Mouse (Mus musculus): ENCODE measurements around the gene Wdr83. TPM values are rescaled to one million over a fixed set of nuclear protein-coding genes. Genes with fewer than 3 reads are reported as not detected.
"Not testable (repeated sequence)": the region's sequence is repeated elsewhere in the genome, so short reads cannot be mapped to it uniquely, and the experiment has no call there.

Wdr83 gene
- 30.4 TPM for polyA plus RNA-seq (2021)

DNA sequence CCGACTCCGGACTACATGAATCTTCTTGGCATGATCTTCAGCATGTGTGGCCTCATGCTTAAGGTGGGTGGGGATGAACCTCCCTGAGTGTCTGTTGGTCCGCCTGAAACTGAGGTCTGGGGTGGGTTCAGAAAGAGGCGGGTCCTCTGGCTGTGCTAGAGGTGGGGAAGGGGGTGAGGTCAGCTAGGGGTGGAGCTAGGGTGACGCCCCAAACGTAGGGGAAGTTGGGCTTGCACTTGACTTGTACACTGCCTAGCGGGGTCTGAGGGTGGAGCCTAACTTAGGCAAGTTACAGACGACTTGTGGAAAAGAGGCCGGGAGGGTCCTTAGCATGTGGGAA, at the start of gene Wdr83:
Wdr83 (minus strand) TSS at position 91 of the 340 bp plus-strand sequence.
- ChIA-PET CTCF (interaction anchor here (1.4 kb wide), 1 partner anchor 14 kb away, joined by 3 read pairs; no protein-coding TSS in a partner anchor), POLR2A (no interaction called here)
- DNase-seq (ENCODE audit: low read depth, low spot score) (no peak), ATAC-seq (peak; percentile 27)
- in situ Hi-C loops (cut with MboI; ENCODE audit: low pct_unique_long_range_greater_than_20kb): no loop called here
- no peak for TF ChIP-seq CTCF (IDR thresholded peaks at IDR 0.05)
- H3K27me3 ChIP-seq: no peaks in the 10 kb centered on the region

DNA sequence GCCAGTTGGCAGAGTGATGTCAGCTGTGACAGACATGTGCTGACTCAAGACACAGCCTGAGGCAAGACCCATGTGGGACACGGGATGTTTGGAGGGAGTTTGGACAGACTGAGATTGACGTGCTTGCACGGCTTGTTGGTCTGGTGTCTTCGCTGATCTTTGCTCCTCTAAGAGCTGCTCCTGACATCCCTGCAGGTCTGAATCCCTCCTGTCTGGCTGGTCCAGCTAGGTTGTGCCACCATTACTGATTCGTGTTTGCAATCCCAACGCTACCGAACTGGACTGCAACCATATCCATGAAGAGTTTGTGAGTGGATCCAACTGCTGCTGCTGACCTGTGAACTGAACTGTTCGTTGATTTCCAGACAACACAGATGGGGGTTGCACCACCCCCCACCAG, 42.6 kb upstream of the Wdr83 start:
- in situ Hi-C loops (cut with MboI; ENCODE audit: low pct_unique_long_range_greater_than_20kb): no loop called here
- POLR2A ChIA-PET: no interaction called here
- ATAC-seq (no peak), DNase-seq (ENCODE audit: low read depth, low spot score) (no peak)
- TF ChIP-seq CTCF (IDR thresholded peaks at IDR 0.05): no peak
- CTCF ChIA-PET: no interaction called here
- H3K27me3 ChIP-seq: peaks cover 19% of the 10 kb centered on the region

DNA sequence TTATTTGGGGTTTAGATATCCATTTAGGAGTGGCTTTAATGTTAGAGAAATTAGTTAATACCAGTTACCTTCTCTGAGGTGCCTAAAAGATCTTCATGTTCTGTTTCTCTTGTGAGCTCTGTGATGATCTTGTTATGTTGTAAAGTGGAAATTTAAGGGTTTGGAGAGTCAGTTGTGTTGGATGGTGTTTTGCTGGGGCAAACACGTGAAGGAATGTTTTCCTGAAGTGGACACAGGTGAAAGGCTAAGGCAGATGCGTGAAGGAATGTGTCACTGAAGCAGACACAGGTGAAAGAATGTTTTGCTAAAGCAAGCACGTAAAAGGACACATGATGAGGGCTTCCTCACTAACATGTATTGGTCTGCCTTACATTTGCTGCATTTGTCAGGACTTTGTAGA, 41.9 kb upstream of the Wdr83 start, which contains the start of gene Zfp791:
Zfp791 (minus strand) TSS at position 101 of the 400 bp plus-strand sequence.
- peaks cover 19% of the 10 kb centered on the region for H3K27me3 ChIP-seq
- no peak for ATAC-seq
- DNase-seq (ENCODE audit: low read depth, low spot score): no peak
- in situ Hi-C loops (cut with MboI; ENCODE audit: low pct_unique_long_range_greater_than_20kb): no loop called here
- ChIA-PET POLR2A (no interaction called here), CTCF (no interaction called here)
- TF ChIP-seq CTCF (IDR thresholded peaks at IDR 0.05): no peak

DNA sequence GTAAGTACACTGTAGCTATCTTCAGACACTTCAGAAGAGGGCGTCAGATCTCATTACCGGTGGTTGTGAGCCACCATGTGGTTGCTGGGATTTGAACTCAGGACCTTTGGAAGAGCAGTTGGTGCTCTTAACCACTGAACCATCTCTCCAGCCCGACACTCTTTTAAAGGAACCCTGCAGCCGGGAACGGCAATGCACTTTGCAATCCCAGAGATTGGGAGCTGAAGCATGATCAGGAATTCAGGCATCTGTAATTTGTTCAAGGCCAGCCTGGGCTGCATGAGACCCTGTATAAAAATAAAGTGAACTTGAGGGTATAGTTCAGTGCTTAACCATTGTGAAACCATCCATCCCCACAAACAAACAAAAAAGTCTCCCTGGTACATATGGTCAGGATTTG, 39.1 kb upstream of the Wdr83 start:
- H3K27me3 ChIP-seq: peaks cover 19% of the 10 kb centered on the region
- in situ Hi-C loops (cut with MboI; ENCODE audit: low pct_unique_long_range_greater_than_20kb); DNase-seq (ENCODE audit: low read depth, low spot score); ATAC-seq; CTCF ChIA-PET; POLR2A ChIA-PET: not testable (repeated sequence)

DNA sequence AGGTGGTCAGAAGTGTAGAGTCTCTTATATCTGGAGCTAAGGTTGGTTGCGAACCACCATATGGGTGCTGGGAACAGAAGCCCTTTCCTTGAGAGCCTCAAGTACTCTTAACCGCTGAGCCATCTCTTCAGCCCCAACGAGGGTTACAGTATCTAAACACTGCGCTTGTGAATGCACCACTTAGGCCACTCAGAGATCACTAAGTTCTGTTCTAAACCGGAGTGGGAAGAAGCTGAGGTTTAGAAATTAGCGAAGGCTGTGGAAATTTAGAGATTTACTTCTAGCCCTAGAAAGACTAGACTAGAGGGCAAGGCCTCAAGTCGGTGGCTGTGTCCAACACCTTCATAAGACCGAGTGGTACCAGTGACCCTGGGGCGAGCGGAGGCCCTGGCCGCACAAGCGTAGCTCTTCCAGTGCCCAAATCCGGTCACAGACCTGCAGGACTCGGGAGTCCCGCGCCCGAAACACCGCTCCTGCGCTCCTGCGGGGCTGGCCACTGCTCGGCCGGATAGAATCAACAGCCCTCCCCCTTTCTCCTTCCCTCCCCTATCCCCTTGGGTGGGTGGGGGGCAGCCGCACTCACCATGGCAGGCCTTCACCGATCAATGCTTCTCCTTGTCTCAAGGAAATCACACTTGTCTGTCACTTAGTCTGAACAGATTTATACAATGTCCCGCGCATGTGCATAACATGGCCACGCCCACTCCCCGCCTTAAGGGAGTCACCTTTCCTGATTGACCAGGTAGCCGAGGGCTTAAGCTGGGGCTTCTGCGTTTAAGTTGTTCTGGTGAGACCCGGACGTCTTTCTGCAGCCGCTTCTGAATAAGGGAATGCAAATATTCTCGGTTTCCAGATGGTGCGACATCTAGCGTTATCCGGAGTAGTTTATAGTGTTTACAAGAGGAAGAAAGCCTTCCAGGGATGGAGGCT, 38.2 kb upstream of the Wdr83 start:
- peaks cover 12% of the 10 kb centered on the region for H3K27me3 ChIP-seq
- in situ Hi-C loops (cut with MboI; ENCODE audit: low pct_unique_long_range_greater_than_20kb): no loop called here
- peak; percentile 54 for TF ChIP-seq CTCF (IDR thresholded peaks at IDR 0.05)
- CTCF ChIA-PET: no interaction called here
- POLR2A ChIA-PET: no interaction called here
- DNase-seq (ENCODE audit: low read depth, low spot score) (peak; percentile 17), ATAC-seq (peak; percentile 47)

DNA sequence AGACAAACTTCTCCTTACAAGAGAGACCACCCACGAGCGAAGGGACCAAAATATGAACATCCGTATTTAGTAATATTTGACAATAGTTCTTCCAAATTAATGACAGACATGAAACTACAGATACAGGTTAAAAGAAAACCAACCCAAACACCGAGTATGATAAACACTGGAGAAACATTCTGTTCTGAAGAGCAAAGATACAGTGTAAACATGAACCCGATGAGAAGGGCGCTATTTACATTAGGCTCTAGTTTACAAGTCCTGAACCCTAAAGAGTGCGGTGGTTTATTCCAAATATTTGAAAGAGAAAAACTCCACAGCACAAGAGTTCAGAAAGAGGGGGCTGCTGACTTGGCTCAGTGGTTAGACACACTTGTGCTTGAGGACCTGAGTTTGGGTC, 35.9 kb upstream of the Wdr83 start:
- no peak for TF ChIP-seq CTCF (IDR thresholded peaks at IDR 0.05)
- H3K27me3 ChIP-seq: no peaks in the 10 kb centered on the region
- ChIA-PET POLR2A (no interaction called here), CTCF (no interaction called here)
- in situ Hi-C loops (cut with MboI; ENCODE audit: low pct_unique_long_range_greater_than_20kb): no loop called here
- ATAC-seq (no peak), DNase-seq (ENCODE audit: low read depth, low spot score) (no peak)

DNA sequence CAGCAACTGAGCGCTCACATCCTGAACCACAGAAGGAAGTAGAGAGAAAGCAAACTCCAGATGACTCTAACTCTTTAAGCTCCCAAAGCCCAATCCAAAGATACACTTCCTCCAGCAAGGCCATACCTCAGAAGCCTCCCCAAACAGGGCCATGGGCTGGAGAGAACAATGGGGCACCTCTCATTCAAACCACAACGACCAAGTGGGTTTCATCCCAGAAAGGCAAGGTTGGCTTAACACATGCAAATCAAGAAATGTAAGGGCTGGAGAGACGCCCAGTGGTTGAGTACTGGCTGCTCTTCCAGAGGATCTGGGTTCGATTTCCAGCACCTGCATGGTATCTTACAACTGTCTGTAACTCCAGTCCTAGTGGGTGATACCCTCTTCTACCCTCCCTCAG, 34.4 kb upstream of the Wdr83 start:
- no peak for TF ChIP-seq CTCF (IDR thresholded peaks at IDR 0.05)
- ATAC-seq (no peak), DNase-seq (ENCODE audit: low read depth, low spot score) (no peak)
- in situ Hi-C loops (cut with MboI; ENCODE audit: low pct_unique_long_range_greater_than_20kb): no loop called here
- CTCF ChIA-PET: no interaction called here
- H3K27me3 ChIP-seq: no peaks in the 10 kb centered on the region
- POLR2A ChIA-PET: no interaction called here

DNA sequence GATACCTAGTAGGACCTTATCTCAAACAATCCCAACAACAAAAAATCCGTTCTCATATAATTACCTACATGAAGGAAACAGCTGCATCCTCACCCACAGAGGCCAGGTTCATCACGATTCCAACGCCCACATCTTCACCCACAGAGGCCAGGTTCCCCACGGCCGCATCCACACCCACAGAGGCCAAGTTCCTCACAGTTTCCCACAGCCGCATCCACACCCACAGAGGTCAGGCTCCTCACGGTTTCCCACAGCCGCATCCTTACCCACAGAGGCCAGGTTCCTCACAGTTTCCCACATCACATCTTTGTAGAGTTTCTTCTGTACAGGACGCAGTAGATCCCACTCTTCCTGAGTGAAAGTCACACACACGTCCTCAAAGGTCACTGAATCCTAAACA, 32.1 kb upstream of the Wdr83 start:
- H3K27me3 ChIP-seq: no peaks in the 10 kb centered on the region
- ChIA-PET POLR2A (interaction anchor here (0.7 kb wide), 1 partner anchor 15 kb away, joined by 8 read pairs; no protein-coding TSS in a partner anchor), CTCF (no interaction called here)
- TF ChIP-seq CTCF (IDR thresholded peaks at IDR 0.05): no peak
- in situ Hi-C loops (cut with MboI; ENCODE audit: low pct_unique_long_range_greater_than_20kb): no loop called here
- DNase-seq (ENCODE audit: low read depth, low spot score): no peak
- no peak for ATAC-seq

DNA sequence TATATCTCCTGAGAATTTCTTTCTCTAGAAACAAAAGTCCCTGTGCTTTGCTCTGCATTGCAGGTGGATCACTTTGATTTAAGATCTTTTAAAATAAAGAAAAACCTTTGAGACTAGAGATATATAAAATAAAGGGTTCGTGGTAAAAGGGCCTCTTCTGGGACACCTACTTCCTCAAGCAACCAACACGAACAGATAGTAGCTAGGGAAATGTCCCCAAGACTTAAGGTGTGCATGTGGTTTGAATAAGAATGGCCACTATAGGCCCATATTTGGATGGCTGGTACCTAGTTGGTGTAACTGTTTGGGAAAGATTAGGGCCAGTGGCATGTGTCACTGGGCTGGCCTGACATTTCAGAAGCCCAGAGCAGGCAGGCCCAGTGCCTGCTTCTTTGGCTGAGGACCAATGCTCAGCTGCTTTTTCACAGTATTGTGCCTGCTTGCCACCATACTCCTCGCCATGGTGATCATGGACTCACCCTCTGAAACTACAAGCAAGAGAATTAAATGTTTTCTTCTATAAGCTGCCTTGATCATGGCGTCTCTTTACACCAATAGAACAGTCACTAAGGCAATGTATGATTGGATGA, 19.1 kb upstream of the Wdr83 start:
- in situ Hi-C loops (cut with MboI; ENCODE audit: low pct_unique_long_range_greater_than_20kb): no loop called here
- no peak for DNase-seq (ENCODE audit: low read depth, low spot score)
- no peaks in the 10 kb centered on the region for H3K27me3 ChIP-seq
- ChIA-PET POLR2A (interaction anchor here (1.0 kb wide), 1 partner anchor 29 kb away, joined by 3 read pairs; the partner anchor contains the start of gene Dhps), CTCF (interaction anchor here (1.1 to 1.3 kb wide), 3 partner anchors 13 to 23 kb away, joined by 3 read pairs; partner anchors contain the start of gene Man2b1)
- no peak for ATAC-seq
- TF ChIP-seq CTCF (IDR thresholded peaks at IDR 0.05): no peak

DNA sequence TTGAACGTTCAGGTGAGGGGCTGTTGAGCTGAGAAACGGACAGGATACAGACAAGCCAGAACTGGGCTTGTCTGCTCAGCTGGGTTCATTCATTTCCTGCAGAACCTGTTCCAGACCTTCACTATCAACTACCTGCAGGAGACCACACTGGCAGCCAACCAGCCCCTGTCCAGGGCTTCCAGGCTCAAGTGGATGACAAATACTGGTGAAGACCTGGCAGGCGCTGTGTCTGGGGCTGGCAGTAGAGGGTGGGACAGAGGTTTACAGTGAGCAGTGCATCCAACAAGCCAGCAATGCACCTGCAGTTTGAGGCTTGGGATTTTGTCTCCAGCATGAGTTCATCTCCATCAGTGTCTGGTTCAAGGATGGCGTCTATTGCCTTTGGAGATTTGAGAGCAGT, 15.7 kb upstream of the Wdr83 start:
- in situ Hi-C loops (cut with MboI; ENCODE audit: low pct_unique_long_range_greater_than_20kb): no loop called here
- CTCF ChIA-PET: no interaction called here
- ATAC-seq (no peak), DNase-seq (ENCODE audit: low read depth, low spot score) (no peak)
- TF ChIP-seq CTCF (IDR thresholded peaks at IDR 0.05): no peak
- no peaks in the 10 kb centered on the region for H3K27me3 ChIP-seq
- POLR2A ChIA-PET: no interaction called here

DNA sequence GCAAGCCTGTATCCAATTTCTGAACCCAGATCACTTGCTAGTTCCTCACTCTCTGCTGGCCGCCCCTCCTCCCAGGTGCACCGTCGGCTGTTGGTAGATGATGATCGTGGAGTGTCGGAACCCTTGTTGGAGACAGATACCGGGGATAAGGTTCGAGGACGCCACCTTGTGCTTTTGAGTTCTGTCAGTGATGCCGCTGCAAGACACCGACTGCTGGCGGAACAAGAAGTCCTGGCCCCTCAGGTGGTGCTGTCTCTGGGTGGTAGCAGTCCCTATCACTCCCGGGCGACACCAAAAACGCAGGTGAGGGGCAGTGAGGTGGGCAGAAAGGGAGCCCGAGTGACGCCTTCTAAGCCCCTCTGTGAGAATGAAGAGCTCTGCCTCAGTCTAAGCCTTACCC, 15.1 kb upstream of the Wdr83 start:
- TF ChIP-seq CTCF (IDR thresholded peaks at IDR 0.05): no peak
- in situ Hi-C loops (cut with MboI; ENCODE audit: low pct_unique_long_range_greater_than_20kb): no loop called here
- POLR2A ChIA-PET: no interaction called here
- ATAC-seq: no peak
- CTCF ChIA-PET: no interaction called here
- H3K27me3 ChIP-seq: no peaks in the 10 kb centered on the region
- DNase-seq (ENCODE audit: low read depth, low spot score): no peak
